Mouse (Mus musculus) frontal cortex, postnatal 10 days (tissue): ENCODE data around the gene Map3k10.

Experiments used
- DNase-seq, 2 experiments: peaks; one replicate each; pipeline ENCODE4 v3.0.0; 2022; ENCODE audit warnings: low spot score in 2 of 2, mixed read lengths in 1 of 2

Map3k10 gene

GRCm38 (mm10) chr7:27674522-27675221 lies at the start of gene Map3k10:
Gene Map3k10, minus strand, starts transcription at chr7:27674598.
- peak; percentile 90 to 95 for DNase-seq

GRCm38 (mm10) chr7:27721951-27722350 lies 47.6 kb upstream of the Map3k10 start:
- DNase-seq: no peak

GRCm38 (mm10) chr7:27710402-27710801 lies 36.0 kb upstream of the Map3k10 start:
- DNase-seq: no peak

- DNase-seq: no peak
Observed at GRCm38 (mm10) chr7:27696711-27697110, 22.3 kb upstream of the Map3k10 start.

- DNase-seq: no peak
Observed at GRCm38 (mm10) chr7:27691076-27691475, 16.7 kb upstream of the Map3k10 start.

- DNase-seq: peak; percentile 89 to 96
Observed at GRCm38 (mm10) chr7:27688815-27689612, 14.6 kb upstream of the Map3k10 start, which contains the start of gene Zfp607b. Gene Zfp607b, plus strand, starts transcription at chr7:27689340.

DNA sequence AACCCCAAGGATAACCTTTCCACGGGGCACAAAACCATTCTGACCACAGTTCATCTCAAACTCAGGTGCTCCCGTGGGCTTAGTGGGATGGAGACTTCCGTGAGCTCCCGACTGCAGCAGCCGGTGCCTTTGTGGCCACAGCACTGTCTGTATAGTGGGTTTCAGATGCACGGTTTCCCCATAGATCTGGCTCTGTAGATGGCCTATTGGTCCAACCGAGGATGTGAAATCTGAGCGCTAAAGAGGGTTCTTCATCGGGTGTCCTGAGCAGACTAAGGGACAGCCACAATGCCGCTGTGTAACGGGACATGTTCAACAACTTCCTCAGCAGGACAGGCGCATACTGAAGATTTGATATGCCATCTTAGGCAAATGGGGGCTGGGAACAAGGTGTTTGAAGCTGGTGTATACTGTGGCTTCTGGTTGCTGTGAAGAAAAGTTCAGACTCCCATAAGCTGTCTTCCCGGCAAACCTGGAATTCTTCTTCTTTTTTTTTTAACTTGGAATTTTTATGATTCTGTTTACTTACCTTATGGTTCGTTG lies 13.9 kb upstream of the Map3k10 start:
- no peak for DNase-seq

DNA sequence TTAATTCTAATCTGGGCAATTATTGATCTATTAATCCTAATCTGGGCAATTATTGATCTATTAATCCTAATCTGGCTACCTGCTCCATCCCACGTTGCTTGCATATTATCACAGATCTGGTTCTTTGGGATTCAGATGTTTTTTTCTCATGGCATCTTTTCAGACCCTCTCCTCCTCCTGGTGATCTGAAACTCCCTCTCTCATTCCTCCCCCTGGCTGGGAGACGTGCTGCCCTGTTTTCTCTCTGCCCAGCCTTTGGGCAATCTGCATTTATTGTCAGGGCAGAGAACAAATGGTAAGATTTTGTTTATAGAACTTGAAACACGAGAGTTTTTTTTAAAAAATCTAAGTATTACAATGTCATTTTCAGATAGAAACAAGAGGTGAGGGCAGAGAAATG lies 13.4 kb upstream of the Map3k10 start:
- no peak for DNase-seq

DNA sequence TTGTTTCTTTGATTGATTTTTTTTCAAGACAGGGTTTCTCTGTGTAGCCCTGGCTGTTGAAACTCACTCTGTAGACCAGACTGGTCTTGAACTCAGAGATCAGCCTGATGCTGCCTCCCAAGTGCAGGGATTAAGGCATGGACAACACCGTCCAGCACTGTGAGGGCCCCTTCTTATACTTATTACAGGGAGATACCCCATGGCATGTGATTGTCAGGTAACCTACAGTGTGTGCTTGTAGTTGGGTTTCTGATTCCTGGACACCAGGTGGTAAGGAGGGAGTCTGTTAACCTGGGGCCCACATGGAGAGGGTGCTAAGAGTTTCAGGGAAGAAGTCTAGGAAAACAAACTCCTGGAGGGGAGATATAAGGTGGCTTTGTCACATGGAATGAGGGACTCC lies 12.6 kb upstream of the Map3k10 start:
- DNase-seq: no peak

DNA sequence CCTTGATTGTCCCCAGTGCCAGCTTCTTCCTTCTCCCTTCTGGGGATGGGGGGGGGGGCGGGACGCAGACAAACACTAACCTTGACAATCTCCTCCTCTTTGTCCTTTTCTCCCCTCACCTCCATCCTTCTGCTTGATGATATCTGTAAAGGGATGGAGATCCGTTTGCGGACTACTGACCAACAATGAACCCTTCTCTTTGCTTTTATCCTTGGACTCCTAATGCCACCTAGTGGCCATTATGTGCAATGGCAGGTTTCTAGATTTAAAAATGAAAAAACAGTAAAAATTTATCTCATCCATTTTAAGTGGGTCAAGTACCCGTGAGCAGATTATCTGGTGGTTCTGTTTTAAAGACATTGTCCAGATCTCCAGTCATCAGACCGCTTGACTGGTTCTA lies 11.3 kb upstream of the Map3k10 start:
- no peak for DNase-seq

GRCm38 (mm10) chr7:27685220-27685619 lies 10.8 kb upstream of the Map3k10 start:
- no peak for DNase-seq

DNA sequence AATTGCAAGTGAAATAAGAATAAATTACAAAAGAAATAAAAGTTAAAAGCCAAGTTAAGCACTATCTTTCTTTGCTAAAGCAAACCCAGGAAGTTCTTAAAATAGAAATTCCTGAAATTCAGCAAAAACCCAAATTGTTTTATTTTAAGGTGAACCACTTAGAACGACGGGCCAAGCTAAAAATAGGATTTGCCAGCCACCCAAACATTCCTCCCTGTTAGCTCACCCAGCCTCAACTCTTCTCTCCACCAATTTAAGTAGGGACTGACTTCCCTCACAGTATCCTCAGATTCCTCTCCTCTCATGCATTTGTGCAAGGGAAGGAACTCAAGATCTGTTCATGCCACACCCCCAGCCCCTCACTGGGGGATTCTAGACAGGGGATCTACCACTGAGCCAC lies 8.8 kb upstream of the Map3k10 start:
- DNase-seq: no peak

- DNase-seq: no peak
Observed at GRCm38 (mm10) chr7:27675222-27675612, 819 bp upstream of the Map3k10 start.

GRCm38 (mm10) chr7:27674195-27674521 lies 240 bp downstream of the Map3k10 start:
- no peak for DNase-seq

DNA sequence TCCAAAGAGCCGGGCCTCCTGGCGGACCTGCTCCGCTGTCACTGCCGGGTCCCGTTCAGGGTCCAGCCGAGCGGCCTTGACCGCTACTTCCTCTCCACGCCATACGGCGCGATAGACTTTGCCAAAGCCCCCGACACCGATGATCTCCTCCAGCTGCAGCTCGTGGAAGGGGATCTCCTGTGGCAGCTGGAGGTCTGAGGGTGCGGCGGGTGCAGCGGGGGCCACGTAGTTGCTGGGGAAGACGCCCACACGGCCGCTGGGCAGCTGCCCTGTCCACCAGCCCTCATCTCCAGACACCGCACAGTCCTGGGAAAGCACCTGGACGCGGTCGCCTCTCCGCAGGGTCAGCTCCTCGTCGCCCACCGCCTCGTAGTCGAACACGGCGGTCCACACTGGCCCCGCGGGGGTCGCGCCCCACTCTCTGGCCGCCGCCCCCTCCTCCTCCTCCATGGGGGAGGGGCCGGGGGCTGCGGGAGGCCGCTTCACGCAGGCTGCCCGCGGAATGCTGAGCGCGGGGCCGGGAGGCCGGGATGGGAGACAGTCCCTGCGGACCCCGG lies 745 bp downstream of the Map3k10 start:
- no peak for DNase-seq

- no peak for DNase-seq
Observed at GRCm38 (mm10) chr7:27673064-27673574, 1.3 kb downstream of the Map3k10 start.

DNA sequence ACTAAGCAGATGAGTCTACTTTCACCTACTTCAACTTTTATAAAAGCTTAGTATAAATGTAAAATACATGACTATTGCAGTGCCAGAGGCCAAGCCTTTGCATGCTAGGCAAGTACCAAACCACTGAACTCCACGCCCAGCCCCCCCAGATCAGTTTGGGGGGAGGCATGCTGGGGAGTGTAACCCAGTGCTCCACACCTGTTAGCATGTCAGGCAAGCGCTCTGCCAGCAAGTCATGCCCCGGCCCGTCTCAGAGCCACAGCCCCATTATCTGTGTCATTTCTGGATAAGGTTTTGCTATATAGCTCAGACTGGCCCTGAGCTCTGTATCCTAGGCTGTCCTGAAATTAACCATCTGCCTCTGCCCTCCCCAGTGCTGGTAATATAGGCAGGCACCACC lies 12.4 kb downstream of the Map3k10 start:
- DNase-seq: no peak

DNA sequence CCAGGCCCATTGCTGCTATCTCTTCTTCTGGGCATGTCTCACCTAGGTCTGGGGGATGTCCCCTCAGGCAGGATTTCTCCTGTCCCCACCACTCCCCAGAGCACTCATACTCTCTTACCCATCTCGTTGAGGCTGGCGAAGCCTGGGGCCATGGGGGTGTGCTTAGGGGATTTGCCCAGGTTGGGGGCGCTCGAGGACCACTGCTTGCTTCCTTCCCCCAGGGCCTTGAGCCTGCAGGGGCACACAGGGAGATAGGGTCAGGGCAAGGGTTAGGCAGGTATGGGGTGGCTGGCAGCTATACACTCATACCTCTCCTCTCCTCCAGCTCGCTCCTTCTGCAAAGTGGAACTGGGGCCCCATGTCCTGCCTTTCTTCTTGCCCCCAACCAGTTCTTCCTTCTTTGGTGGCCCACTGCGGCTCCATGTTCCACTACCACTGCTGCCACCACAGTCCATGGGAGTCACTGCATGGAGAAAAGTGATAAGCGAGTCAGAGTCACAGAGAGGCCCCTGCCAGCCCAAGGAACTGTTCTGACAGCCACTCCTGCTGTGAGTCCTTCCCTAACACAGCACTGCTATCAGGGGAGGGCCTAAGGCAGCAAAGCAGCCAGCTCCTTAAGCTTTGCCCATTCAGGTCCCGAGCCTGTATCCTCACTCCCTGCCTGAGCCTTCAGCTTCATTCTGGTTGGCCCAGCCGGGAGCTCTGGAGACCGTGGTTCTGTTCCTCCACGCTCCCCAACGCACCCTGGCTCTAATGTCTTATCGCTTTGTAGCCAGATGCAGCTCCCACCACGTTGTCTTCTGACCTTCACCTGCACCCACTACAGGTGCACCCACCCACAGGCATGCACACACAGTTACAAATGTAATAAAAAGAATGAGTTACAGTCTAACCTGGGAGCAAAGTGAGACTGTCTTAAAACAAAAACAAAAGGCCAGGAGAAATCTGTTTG lies 15.4 kb downstream of the Map3k10 start:
- DNase-seq: no peak

DNA sequence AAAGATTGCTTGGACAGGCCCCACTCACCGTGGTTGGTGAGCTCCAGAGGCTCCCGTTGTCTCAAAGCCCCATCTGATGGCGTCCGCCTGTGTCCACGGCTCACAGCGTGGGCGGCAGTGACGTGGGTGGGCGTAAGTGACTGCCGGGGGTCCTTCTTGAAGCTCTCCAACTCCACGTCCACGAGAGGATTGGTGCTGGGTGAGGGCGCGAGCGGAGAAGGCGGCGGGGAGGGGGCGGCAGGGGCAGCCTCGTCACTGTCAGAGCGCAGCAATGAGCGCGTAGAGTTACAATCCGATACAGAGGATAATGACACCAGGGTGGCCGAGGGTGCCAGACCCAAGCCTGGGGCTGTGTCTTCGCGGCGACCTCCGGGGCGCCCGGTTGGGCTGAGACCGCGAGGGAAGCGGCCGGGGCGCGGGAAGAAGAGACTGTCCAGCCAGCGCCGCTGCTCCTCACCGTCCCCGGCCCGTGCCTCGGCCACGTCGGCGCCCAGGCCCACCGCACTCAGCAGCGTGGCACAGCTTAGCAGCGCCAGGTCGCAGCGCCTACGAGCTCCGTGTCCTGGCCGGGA lies 16.5 kb downstream of the Map3k10 start:
- DNase-seq: no peak

DNA sequence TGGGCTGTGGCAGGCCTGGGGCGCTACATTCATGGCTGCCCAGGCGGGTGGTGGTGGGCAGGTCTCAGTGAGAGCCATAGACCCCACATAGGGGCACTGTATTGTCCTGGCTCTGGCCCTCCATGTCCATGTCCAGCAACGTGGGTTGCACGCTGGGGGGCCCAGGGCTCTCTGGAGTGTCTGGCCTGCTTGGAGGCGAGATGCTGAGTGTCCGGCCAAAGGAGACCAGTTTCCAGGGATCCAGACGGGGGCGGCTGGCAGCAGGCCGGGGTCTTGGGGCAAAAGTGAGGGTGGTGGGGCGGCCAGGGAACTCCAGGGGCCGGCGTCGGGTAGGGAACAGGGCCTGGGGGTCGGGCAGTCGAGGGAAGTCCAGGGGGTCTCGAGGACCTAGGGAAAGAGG lies 17.8 kb downstream of the Map3k10 start:
- no peak for DNase-seq

DNA sequence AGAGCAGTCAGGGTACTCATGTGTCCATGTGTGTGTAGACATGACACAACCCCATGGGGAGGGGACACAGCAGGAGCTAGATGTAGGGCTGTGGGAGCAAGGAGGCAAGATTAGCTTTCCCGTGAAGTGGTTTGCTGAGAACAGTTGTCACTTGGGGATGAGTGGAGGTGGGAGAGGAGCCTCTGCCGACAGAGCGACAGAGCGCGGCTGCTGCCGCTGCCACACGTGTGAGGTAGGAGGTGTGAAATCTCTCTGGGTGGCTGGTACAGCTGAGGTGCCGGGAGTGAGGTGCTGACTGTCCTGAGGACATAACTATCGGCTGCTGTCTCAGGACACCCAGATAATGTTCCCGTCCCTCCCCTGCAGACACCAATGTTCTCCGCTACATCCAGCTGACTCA lies 18.9 kb downstream of the Map3k10 start:
- peak in 1 of 2 experiments; percentile 59 for DNase-seq
